Mouse (Mus musculus): ENCODE measurements at regions not wholly inside any gene's neighbourhood (a gene's known extent, or its start where the extent isn't known, plus 50 kb on each side); places are given as distances from the start of the nearest gene placed in this dataset.
A peak's percentile ranks its signal among the peaks of the same experiment; 100 is the strongest.

DNA sequence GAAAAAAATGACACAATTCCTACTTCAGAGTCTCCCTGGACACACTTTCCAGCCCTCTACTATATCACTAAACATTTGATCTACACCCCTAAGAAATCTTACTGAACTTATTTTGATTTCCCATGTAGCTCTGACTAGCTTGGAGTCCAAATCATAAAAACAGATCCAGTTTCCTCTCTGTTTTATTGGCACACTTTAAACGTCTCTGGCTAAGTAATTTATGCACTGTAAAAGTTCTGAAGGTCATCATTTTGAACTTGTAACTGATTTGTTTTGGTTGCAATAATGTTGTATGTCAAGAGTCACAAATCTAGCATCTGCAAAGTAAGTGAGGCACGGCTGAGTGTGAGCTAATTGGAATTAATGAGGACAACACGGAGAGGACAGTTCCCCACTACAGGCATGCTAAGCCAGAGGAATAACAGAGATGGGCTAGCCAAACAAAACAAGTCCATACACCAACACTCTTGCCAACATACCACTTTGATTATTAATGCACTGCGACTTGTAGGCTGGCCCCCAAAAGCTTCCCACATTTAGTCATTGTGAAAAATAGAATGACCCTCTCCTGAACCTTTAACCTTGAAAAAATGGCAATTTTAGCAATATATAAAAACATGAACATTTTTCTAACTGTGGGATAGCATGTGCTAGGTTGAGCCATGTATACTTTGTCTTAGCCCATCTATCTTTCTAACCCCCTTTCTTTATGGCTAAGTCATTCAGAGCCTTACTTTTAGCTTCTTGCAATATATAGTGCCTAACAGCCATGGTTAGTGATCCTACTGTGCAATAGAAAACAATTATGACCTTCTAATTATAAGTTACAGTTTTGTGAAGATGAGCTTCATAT is 399.3 kb upstream of the Mpdz start:
- DNase-seq: no peak

- DNase-seq: no peak
Observed at GRCm38 (mm10) chr4:81829972-81830371, 387.4 kb upstream of the Mpdz start.

- no peak for DNase-seq
Observed at GRCm38 (mm10) chr4:81827453-81827852, 384.8 kb upstream of the Mpdz start.

GRCm38 (mm10) chr4:81825966-81826365 is 383.4 kb upstream of the Mpdz start:
- no peak for DNase-seq

GRCm38 (mm10) chr4:81823566-81823965 is 381.0 kb upstream of the Mpdz start:
- no peak for DNase-seq

- no peak for DNase-seq
Observed at GRCm38 (mm10) chr4:81789274-81789673, 346.7 kb upstream of the Mpdz start.

DNA sequence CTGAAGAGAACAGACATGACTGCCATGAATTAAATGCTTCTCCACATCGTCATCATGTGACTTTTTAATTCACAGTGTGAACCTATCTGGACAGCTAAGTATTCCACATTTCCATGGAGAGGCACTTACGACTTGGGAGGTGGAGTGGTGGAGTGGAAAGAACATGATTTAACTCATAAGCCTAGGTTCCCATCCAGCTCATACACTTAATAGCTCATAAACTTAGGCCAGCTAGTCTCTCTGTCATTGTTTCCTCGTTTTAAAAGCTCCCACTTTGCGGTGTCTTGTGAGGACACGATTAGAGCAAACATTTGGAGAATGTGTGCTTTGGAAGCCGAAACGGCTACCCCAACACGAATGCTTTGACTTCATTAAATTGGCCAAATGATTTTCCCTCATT is 346.0 kb upstream of the Mpdz start:
- DNase-seq: no peak

DNA sequence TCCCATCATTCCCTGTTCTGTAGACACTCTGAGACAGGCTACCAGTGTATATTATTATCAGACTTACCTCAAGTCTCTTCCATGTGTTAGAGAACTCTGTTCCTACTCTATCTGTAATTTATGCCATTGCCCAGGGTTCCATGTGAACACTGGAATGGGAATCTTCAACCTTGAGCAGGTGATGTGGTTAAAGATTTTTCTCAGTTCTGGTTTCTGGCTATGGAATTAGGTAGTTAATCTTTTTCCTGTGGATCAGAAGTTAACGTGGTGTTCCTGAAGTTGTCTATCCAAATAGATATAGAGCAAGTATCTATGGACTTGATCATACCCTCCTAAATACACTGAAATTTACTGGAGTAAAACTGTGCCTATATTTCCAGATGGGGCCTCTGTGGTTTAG is 339.4 kb upstream of the Mpdz start:
- DNase-seq: no peak

DNA sequence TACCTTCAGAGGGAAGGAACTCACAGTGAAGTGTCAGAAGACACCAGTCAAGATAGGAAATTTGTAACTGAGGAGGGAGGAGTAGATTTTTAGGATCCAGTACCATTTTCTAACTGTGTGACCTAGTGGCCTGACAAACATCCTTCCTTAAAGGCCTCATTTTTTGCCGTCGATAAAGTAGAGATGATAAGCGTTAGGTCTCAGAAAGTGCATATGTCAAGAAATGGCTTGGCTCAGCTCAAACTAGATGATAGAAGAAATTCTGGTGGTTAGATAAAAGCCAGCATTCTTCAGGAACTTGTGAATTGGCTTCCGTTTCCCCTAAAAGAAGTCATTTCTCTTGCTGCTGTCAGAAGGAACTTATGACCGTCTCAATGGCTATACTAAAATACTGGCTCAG is 324.1 kb upstream of the Mpdz start:
- no peak for DNase-seq

DNA sequence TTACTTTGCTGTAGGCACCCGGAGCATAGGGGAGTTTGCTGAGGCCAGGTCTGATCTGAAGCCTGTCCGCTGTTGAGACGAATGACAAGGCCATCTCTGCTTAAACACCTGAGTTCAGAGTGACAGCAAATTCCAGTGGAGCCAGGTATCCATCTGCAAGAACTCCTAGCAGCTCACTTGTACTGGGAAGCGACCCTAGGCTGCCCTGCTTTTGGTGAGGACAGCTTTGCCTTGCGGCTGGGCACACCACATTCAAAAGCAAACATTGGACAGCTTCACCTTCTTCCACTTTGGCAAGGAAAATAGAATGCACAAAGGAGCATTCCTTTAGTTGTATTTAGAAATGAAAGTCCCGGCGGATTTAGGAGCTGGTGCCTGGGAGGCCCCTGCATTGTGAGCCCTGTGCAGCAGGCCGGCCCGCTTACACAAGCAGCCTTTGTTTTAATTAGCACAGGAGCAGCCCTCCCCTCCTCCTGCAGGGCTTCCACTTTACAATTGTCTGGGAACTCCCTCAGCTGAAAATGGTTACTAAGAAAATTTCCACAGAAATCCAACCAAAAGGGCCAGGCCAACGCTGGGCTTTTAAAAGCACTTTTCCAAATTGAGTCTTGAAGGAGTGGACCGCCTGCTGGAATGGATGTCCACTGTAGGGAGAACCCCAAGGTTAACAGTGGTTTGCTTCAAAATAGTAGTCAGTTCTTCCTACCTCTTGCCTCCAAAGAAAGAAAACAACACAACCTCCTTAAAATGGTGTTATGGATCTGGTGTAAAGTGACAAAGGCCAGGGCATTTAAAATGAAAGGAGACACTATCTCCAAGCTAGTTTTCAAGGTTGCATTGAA is 321.6 kb upstream of the Mpdz start:
- DNase-seq: peak; percentile 43

DNA sequence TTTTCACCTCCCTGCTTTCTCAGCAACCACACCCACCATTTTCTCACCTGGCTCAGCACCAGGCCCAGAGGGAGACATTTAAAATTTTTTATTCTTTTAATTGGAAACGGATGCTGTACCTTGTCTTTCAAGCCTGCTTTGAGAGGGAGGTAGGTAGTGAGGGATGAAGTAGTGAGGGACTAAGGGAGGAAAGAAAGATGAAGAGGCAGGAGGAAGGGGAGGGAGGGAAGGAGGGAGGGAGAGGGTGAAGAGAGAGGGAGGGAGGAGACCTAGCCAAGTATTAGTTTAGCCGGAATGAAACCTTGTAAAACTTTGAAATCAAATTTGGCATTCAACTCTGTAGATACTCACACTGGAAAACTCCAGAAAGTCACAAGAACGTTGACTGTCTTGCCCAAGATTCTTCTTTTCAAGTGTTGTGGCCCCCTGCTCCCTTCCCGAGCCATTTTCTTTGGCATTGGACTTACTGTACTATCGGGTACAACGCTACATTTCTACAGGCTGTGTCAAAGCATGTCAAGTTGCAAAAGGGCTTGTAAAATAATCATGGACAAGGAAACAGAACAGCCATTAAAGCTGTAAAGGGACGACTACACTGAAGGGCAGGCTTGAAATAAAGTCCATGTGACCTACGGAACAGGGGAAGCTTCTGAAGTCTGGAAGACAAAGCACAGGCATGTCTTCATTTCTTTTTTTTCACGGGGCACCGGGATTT is 320.9 kb upstream of the Mpdz start:
- no peak for DNase-seq

GRCm38 (mm10) chr4:81762592-81763229 is 320.1 kb upstream of the Mpdz start:
- peak; percentile 19 for DNase-seq

DNA sequence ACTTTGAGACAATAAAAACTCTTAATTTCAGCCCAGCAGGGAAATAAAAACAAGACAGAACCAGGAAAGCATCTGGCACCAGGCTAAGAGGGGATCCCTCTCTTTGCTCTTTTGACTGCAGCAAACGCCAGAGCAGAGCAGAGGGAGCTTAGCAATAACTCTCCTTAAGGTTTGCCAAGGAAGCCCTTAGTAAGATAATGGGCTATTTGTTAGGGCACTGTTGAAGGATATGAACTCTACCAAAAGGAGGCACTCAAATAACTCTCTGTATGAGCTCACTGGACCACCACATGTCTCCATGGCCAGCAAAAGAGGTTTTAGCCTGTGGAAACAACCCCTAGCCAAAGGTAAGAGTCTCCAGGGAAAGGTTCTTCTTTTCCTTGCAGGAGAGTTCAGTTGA is 315.3 kb upstream of the Mpdz start:
- no peak for DNase-seq

DNA sequence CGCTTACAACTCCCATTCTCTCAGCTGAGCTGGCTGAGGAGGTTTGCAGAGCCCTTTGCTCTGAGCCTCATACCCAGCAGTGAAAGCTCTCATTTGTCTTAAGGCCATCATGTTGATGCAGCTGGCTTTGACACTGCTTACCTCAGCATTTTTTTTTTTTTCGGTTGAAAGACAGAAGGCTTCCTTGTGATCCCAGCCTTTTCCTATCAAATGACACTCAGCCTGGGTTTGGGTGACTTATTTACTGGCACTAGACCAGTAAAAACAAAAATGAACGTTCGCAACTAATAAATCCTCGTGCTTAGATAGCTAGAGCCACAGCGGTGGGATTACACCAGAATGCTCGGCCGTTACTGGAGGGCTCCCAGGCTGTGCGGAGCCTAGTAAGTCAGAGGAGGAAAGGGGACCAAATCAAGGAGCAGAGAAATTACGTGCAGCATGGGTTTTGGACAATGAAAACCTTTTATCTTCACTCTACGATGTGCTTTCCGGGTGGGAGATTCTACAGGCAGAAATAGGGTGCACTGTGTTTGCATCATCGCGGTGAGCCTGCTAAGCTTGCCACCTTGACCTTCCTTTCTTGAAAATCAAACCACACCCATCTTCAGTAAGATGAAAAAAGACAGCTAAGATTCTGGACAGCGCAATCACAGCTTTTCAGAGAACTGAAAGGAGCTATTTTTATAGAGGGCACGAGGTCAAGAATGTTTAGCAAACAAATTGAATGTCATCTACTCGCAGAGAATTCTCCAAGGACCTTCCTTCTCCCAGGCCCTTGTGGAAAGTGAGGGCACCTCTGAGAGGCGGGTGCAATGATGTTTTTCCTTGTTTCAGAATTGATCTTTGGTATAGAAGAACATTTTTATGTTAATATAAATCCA is 302.3 kb upstream of the Mpdz start:
- peak; percentile 24 for DNase-seq

GRCm38 (mm10) chr4:81743978-81744628 is 301.5 kb upstream of the Mpdz start:
- peak; percentile 6 for DNase-seq

- no peak for DNase-seq
Observed at GRCm38 (mm10) chr4:81742536-81743459, 300.2 kb upstream of the Mpdz start.

DNA sequence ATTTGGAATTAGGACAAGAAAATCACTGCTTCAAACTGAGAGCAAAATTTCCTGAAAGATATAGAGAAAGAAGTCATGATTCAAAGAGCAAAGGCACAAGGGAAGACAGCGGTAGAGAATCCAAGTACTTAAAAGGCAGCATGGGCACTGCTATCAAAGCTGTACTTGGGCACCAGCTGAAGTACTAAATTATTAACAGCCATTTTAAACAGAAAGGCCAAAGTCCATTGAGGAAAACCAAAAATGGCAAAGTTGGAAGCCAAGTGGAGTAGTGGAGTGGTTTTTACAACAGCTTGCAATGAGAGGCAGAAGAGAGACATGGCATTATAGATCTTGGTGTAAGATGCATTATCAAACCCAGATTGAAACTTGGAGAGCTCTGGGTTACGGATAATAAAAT is 291.8 kb upstream of the Mpdz start:
- DNase-seq: no peak

DNA sequence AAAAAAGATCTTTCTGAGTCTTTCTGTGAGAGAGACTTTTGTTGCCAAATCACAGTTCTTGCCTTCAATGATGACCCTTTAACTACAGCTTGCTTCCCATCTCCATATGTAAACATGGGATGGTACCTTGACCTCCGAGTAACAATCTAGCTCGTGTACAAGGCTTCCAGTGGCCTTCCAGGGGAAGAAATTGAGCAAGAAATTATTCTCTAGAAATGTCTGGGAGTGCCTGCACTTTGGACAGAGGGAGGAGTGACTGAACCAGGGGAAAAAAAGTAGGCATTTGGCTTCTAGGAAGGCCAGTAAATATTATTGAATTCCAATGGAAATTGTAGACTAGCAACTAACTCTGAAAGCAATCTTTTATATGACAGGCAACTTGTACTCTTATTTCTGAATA is 287.8 kb upstream of the Mpdz start:
- no peak for DNase-seq

DNA sequence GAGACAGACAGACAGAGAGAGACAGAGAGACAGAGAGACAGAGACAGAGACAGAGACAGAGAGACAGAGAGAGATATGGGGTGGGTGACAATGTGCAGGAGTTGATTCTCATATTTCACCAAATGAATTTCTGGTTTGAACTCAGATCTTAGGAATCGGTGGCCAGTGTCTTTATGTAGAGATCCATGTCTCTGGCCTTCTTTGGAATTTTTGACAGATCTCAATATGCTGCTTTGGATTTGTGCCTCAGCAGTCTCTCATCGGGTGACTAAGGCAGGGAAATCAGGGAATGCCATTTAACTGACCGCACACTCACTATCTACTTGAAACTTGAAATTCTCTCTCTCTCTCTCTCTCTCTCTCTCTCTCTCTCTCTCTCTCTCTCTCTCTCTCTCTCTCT is 286.3 kb upstream of the Mpdz start:
- no peak for DNase-seq

Measured in adrenal gland, postnatal 10 days (tissue).